28 mouse cellular contexts compared by ENCODE assay signal in genomic region chr12:112250894-112251293, GRCm38 (mm10).
DNase-seq lines count a peak whose midpoint lies in the region; ATAC-seq and TF ChIP-seq lines count a peak whose summit lies in the region.
"Had no signal": no experiment of that assay in that cellular context is flagged by ENCODE, and none has a peak within 500 bp of the region (broad histone marks: within the 10 kb centered on the region; RNA-seq: fewer than 3 reads in every experiment).

No protein-coding gene starts in this region.

- H3K36me3 ChIP-seq in forebrain, embryonic 10.5 days (replicated peaks) = no peaks in the 10 kb centered on the region
- H3K36me3 ChIP-seq in forebrain, embryonic 15.5 days = no peaks in the 10 kb centered on the region
- no peaks in the 10 kb centered on the region for H3K36me3 ChIP-seq in midbrain, embryonic 13.5 days
- no peaks in the 10 kb centered on the region for H3K36me3 ChIP-seq in midbrain, embryonic 11.5 days (ENCODE audit: control insufficient read depth, insufficient read depth, low read length)
- no peaks in the 10 kb centered on the region for H3K36me3 ChIP-seq in embryonic facial prominence, embryonic 13.5 days
- no peaks in the 10 kb centered on the region for H3K36me3 ChIP-seq in limb, embryonic 14.5 days (ENCODE audit: control insufficient read depth, insufficient read depth, low read length)
- no peaks in the 10 kb centered on the region for H3K36me3 ChIP-seq in lung, postnatal 0 days (ENCODE audit: insufficient read depth, low read length)
- H3K36me3 ChIP-seq: hindbrain, embryonic 10.5 days; intestine, embryonic 15.5 days; liver, embryonic 12.5 days had no signal

- H3K4me1 ChIP-seq in forebrain, embryonic 10.5 days = peaks cover 48% of the 10 kb centered on the region
- H3K4me1 ChIP-seq in forebrain, embryonic 15.5 days = peaks cover 19% of the 10 kb centered on the region
- H3K4me1 ChIP-seq in midbrain, embryonic 13.5 days (replicated peaks) = peaks cover 26% of the 10 kb centered on the region
- H3K4me1 ChIP-seq in midbrain, embryonic 11.5 days (ENCODE audit: control insufficient read depth, insufficient read depth, low read length) = peaks cover 11% of the 10 kb centered on the region
- H3K4me1 ChIP-seq in embryonic facial prominence, embryonic 13.5 days = peaks cover 26% of the 10 kb centered on the region
- peaks cover 45% of the 10 kb centered on the region for H3K4me1 ChIP-seq in limb, embryonic 14.5 days (ENCODE audit: control insufficient read depth, insufficient read depth, low read length)
- H3K4me1 ChIP-seq in lung, postnatal 0 days (ENCODE audit: insufficient read depth, low read depth, low read length) = no peaks in the 10 kb centered on the region
- H3K4me1 ChIP-seq: liver, embryonic 12.5 days; megakaryocyte, embryonic 14.5 days had no signal

- no peak overlapping the region for H3K4me2 ChIP-seq in forebrain, embryonic 15.5 days (replicated peaks)
- no peak overlapping the region for H3K4me2 ChIP-seq in midbrain, embryonic 13.5 days (replicated peaks)
- no peak overlapping the region for H3K4me2 ChIP-seq in midbrain, embryonic 11.5 days
- no peak overlapping the region for H3K4me2 ChIP-seq in embryonic facial prominence, embryonic 13.5 days
- no peak overlapping the region for H3K4me2 ChIP-seq in limb, embryonic 14.5 days (replicated peaks; ENCODE audit: low read depth, low read length, severe bottlenecking)
- no peak overlapping the region for H3K4me2 ChIP-seq in lung, postnatal 0 days (replicated peaks; ENCODE audit: low read depth, low read length)
- H3K4me2 ChIP-seq: intestine, embryonic 15.5 days; liver, embryonic 12.5 days had no signal

- DNase-seq in forebrain, embryonic 10.5 days (ENCODE audit: extremely low spot score, low spot score) = no peak
- DNase-seq in midbrain, embryonic 11.5 days (ENCODE audit: low spot score, missing footprints) = no peak
- no peak for DNase-seq in limb, embryonic 14.5 days (ENCODE audit: low spot score)
- DNase-seq in lung, postnatal 0 days (ENCODE audit: low spot score) = no peak
- DNase-seq: adrenal gland, postnatal 10 days; cerebellum, adult 8-10 months; cerebellum, postnatal 25 days; embryo, embryonic 11 days; gastrocnemius, postnatal 10 days; heart, postnatal 14 days; kidney, adult 2 months; kidney, postnatal 36 days; liver, postnatal 0 days; lung, postnatal 4 days; right cerebral cortex, postnatal 4 days; thymus, adult 2 months; thymus, postnatal 4 days had no signal

- TF ChIP-seq POLR2A in limb, embryonic 14.5 days (IDR thresholded peaks at IDR 0.05; ENCODE audit: borderline replicate concordance, extremely low read depth, insufficient read depth, insufficient read length) = no peak

- H3K27me3 ChIP-seq in forebrain, embryonic 10.5 days (ENCODE audit: poor library complexity, severe bottlenecking) = peaks cover 45% of the 10 kb centered on the region
- no peaks in the 10 kb centered on the region for H3K27me3 ChIP-seq in forebrain, embryonic 15.5 days
- peaks cover 48% of the 10 kb centered on the region for H3K27me3 ChIP-seq in midbrain, embryonic 13.5 days
- H3K27me3 ChIP-seq in midbrain, embryonic 11.5 days (ENCODE audit: control insufficient read depth, insufficient read depth, low read length) = peaks cover 12% of the 10 kb centered on the region
- H3K27me3 ChIP-seq in embryonic facial prominence, embryonic 13.5 days = peaks cover 7% of the 10 kb centered on the region; the same call in 1 of the 2 replicates
- no peaks in the 10 kb centered on the region for H3K27me3 ChIP-seq in limb, embryonic 14.5 days (ENCODE audit: control insufficient read depth, insufficient read depth, low read length)
- H3K27me3 ChIP-seq in lung, postnatal 0 days (replicated peaks; ENCODE audit: insufficient read depth, low read length) = no peaks in the 10 kb centered on the region
- H3K27me3 ChIP-seq: intestine, embryonic 15.5 days; Patski had no signal

- no peak for TF ChIP-seq EP300 in lung, postnatal 0 days (IDR thresholded peaks at IDR 0.05)

- no peak overlapping the region for H3K9ac ChIP-seq in forebrain, embryonic 15.5 days (replicated peaks)
- H3K9ac ChIP-seq in midbrain, embryonic 13.5 days (replicated peaks) = no peak overlapping the region
- no peak overlapping the region for H3K9ac ChIP-seq in midbrain, embryonic 11.5 days (ENCODE audit: low read length)
- no peak overlapping the region for H3K9ac ChIP-seq in embryonic facial prominence, embryonic 13.5 days
- H3K9ac ChIP-seq in limb, embryonic 14.5 days (ENCODE audit: low read depth, low read length, severe bottlenecking) = no peak overlapping the region
- no peak overlapping the region for H3K9ac ChIP-seq in lung, postnatal 0 days (replicated peaks; ENCODE audit: low read depth)
- H3K9ac ChIP-seq: intestine, embryonic 15.5 days; liver, embryonic 12.5 days; liver, postnatal 0 days had no signal

- no peak for TF ChIP-seq CTCF in lung, postnatal 0 days (IDR thresholded peaks at IDR 0.05)

- no peaks in the 10 kb centered on the region for H3K9me3 ChIP-seq in forebrain, embryonic 10.5 days
- peaks cover 3% of the 10 kb centered on the region; the same call in 1 of the 2 replicates for H3K9me3 ChIP-seq in forebrain, embryonic 15.5 days
- H3K9me3 ChIP-seq in midbrain, embryonic 13.5 days = no peaks in the 10 kb centered on the region
- no peaks in the 10 kb centered on the region for H3K9me3 ChIP-seq in midbrain, embryonic 11.5 days (ENCODE audit: control insufficient read depth, low read length)
- peaks cover 4% of the 10 kb centered on the region; the same call in 1 of the 2 replicates for H3K9me3 ChIP-seq in embryonic facial prominence, embryonic 13.5 days
- 0 out of 2 replicates have a peak, but pooled peaks cover 10% of the 10 kb centered on the region for H3K9me3 ChIP-seq in limb, embryonic 14.5 days (ENCODE audit: control insufficient read depth, low read length)
- H3K9me3 ChIP-seq in lung, postnatal 0 days (ENCODE audit: low read length) = no peaks in the 10 kb centered on the region
- H3K9me3 ChIP-seq: intestine, embryonic 15.5 days; liver, embryonic 12.5 days had no signal

- 44% methylated on average over 8 of the region's 8 CpGs for WGBS in forebrain, embryonic 10.5 days
- 37% methylated on average over 8 of the region's 8 CpGs for WGBS in forebrain, embryonic 15.5 days
- 34% methylated on average over 8 of the region's 8 CpGs for WGBS in midbrain, embryonic 13.5 days
- 39% methylated on average over 8 of the region's 8 CpGs for WGBS in midbrain, embryonic 11.5 days
- whole genome bisulfite sequencing in embryonic facial prominence, embryonic 13.5 days = 23% methylated on average over 8 of the region's 8 CpGs
- WGBS in limb, embryonic 14.5 days = 13% methylated on average over 8 of the region's 8 CpGs
- 52% methylated on average over 8 of the region's 8 CpGs for WGBS in lung, postnatal 0 days

- H3K27ac ChIP-seq in forebrain, embryonic 10.5 days = peak overlapping the region; percentile 53
- no peak overlapping the region; the same call in 1 of the 2 replicates for H3K27ac ChIP-seq in forebrain, embryonic 15.5 days (replicated peaks)
- no peak overlapping the region for H3K27ac ChIP-seq in midbrain, embryonic 13.5 days
- H3K27ac ChIP-seq in midbrain, embryonic 11.5 days (ENCODE audit: low read depth, low read length) = no peak overlapping the region
- H3K27ac ChIP-seq in embryonic facial prominence, embryonic 13.5 days = no peak overlapping the region; the same call in 1 of the 2 replicates
- no peak overlapping the region for H3K27ac ChIP-seq in limb, embryonic 14.5 days (replicated peaks; ENCODE audit: low read depth, low read length)
- H3K27ac ChIP-seq in lung, postnatal 0 days (ENCODE audit: low read length) = no peak overlapping the region
- H3K27ac ChIP-seq: hindbrain, embryonic 10.5 days; intestine, embryonic 15.5 days; liver, embryonic 12.5 days; stomach, postnatal 0 days had no signal

- no peak for ATAC-seq in forebrain, embryonic 15.5 days (replicated peaks)
- ATAC-seq in midbrain, embryonic 13.5 days = 0 out of 2 replicates have a peak, but pooled peaks have one; percentile 18
- no peak for ATAC-seq in midbrain, embryonic 11.5 days (ENCODE audit: low FRiP score)
- ATAC-seq in embryonic facial prominence, embryonic 13.5 days (ENCODE audit: insufficient number of reproducible peaks, insufficient read depth, low FRiP score, low TSS enrichment, low read depth) = 0 out of 2 replicates have a peak, but pooled peaks have one; percentile 48
- ATAC-seq in limb, embryonic 14.5 days (ENCODE audit: low FRiP score, low read depth) = peak; percentile 13; the same call in 1 of the 2 replicates
- no peak for ATAC-seq in lung, postnatal 0 days
- ATAC-seq: forebrain, embryonic 16.5 days; hindbrain, embryonic 16.5 days; intestine, embryonic 15.5 days; liver, embryonic 12.5 days; liver, postnatal 0 days; Patski had no signal

- no peak overlapping the region for H3K4me3 ChIP-seq in forebrain, embryonic 10.5 days
- no peak overlapping the region for H3K4me3 ChIP-seq in forebrain, embryonic 15.5 days
- H3K4me3 ChIP-seq in midbrain, embryonic 13.5 days (replicated peaks) = no peak overlapping the region
- no peak overlapping the region for H3K4me3 ChIP-seq in midbrain, embryonic 11.5 days (ENCODE audit: low read depth, low read length)
- H3K4me3 ChIP-seq in embryonic facial prominence, embryonic 13.5 days = no peak overlapping the region
- no peak overlapping the region for H3K4me3 ChIP-seq in limb, embryonic 14.5 days (replicated peaks; ENCODE audit: low read length)
- H3K4me3 ChIP-seq in lung, postnatal 0 days (ENCODE audit: low read depth, low read length) = no peak overlapping the region
- H3K4me3 ChIP-seq: hindbrain, embryonic 10.5 days; intestine, embryonic 15.5 days; liver, embryonic 12.5 days; megakaryocyte, embryonic 14.5 days had no signal

Comparison
In these comparisons a context has a peak if more than half of its experiments do, and no peak if none do; other contexts are left out.
1. ATAC-seq: peak in midbrain, embryonic 13.5 days (single experiment), embryonic facial prominence, embryonic 13.5 days (single experiment) and limb, embryonic 14.5 days (single experiment); none in forebrain, embryonic 15.5 days (single experiment), midbrain, embryonic 11.5 days (single experiment) and lung, postnatal 0 days (single experiment).